ENCODE assay signal across 8 mouse cellular contexts in the genomic region with DNA sequence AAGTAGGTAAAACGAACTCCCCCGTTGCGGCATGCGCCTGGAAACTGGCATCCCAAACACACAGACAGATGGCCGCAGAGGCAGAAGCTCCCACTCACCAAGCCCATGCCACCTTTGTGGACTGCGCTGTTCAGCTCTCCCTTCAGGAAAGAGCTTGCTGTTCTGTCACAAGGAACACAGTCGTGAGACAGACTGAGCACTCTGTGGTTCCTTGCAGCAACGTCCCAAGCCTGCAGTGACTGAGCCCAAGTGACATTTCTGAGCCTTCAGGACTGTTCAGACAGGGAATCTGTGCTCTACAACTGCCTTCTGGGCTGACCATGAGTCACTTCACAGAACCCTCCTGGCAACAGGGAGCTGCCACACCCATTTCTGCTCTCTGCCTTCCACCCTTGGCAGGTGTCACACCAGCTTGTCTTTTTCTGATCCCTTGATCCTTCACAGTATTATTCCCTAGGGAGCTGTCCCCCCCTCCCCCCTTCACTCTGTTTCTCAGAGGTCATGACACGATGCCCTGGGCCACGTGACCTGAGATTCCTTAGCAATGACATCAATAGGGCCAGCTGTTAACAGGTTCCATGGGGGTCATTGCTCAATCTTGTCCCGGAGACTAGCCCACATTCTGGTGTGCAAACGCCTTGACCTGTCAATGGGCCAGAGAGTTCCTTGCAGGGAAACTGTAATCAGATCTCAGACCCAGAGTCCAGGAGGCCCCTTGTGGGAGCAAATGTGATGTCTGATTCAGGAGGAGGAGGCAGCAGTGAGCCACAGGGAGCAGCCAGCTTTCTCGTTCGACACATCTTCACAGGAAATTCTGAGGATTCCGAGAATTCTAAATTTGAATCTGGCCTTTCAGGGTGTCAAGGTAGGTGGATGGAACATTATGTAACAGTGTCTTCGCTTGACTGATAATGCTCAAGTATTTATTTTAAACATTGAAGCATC. TPM values are rescaled to one million over a fixed set of nuclear protein-coding genes. Genes with fewer than 3 reads are reported as not detected.
DNase-seq lines count a peak whose midpoint lies in the region; TF ChIP-seq lines count a peak whose summit lies in the region.

No protein-coding gene starts in this region.

- TF ChIP-seq POLR2A in small intestine, adult 2 months (IDR thresholded peaks at IDR 0.05; ENCODE audit: low read depth, low read length): no peak

- WGBS in heart, embryonic 10.5 days: 41% methylated on average over 16 of the region's 16 CpGs
- WGBS in small intestine, adult 2 months: 47% methylated on average over 16 of the region's 16 CpGs

- peak overlapping the region; percentile 53 for H3K27ac ChIP-seq in heart, embryonic 10.5 days
- peak overlapping the region; percentile 21; the same call in 1 of the 2 replicates for H3K27ac ChIP-seq in small intestine, adult 2 months (ENCODE audit: insufficient read depth, low read depth, low read length)

- H3K4me3 ChIP-seq in heart, embryonic 10.5 days: peak overlapping the region; percentile 19; the same call in 1 of the 2 replicates
- H3K4me3 ChIP-seq in small intestine, adult 2 months (ENCODE audit: low read depth, low read length): no peak overlapping the region

- H3K4me1 ChIP-seq in heart, embryonic 10.5 days: peaks cover 29% of the 10 kb centered on the region
- peaks cover 12% of the 10 kb centered on the region for H3K4me1 ChIP-seq in small intestine, adult 2 months (ENCODE audit: control insufficient read depth, insufficient read depth, insufficient read length, low read length)

- peak; percentile 71 for DNase-seq in layer of hippocampus, adult 11-12 months (ENCODE audit: low spot score)
- DNase-seq in layer of hippocampus, adult 9-10 months (ENCODE audit: low spot score): no peak
- DNase-seq in Muller cell, postnatal 12 days (ENCODE audit: inconsistent ontology term): peak; percentile 92
- peak; percentile 74 to 80 for DNase-seq in cerebellum, postnatal 14 days
- DNase-seq in heart, embryonic 10.5 days (ENCODE audit: low spot score): peak; percentile 86
- DNase-seq in layer of hippocampus, adult 9-11 months: peak; percentile 85
- DNase-seq in ovary, postnatal 36 days (ENCODE audit: low spot score): no peak

- H3K36me3 ChIP-seq in heart, embryonic 10.5 days: no peaks in the 10 kb centered on the region
- H3K36me3 ChIP-seq in small intestine, adult 2 months (ENCODE audit: control insufficient read depth, insufficient read depth, low read length): no peaks in the 10 kb centered on the region

- no peak for TF ChIP-seq CTCF in small intestine, adult 2 months (IDR thresholded peaks at IDR 0.05; ENCODE audit: extremely low read depth, insufficient read length, insufficient replicate concordance, low read depth, low read length)

- no peaks in the 10 kb centered on the region for H3K27me3 ChIP-seq in heart, embryonic 10.5 days (ENCODE audit: insufficient read depth, poor library complexity, severe bottlenecking)
- no peaks in the 10 kb centered on the region for H3K27me3 ChIP-seq in small intestine, adult 2 months (ENCODE audit: control insufficient read depth, insufficient read depth, low read length)

- no peaks in the 10 kb centered on the region for H3K9me3 ChIP-seq in heart, embryonic 10.5 days

RNA-seq across cellular contexts. Expression of a gene that starts 39.9 kb away (rescaled TPM):
- 52.8 and 63.4 TPM in 2 replicates for polyA plus RNA-seq in heart, embryonic 10.5 days (2016; fragmentation: Nextera tagmentation; extraction: Ambion mirVana)
- polyA plus RNA-seq in small intestine, adult 2 months (2012; rRNA removed): 6.2 and 6.5 TPM in 2 replicates

RNA-seq across cellular contexts. Expression of a gene that starts 44.0 kb away (rescaled TPM):
- 16.9 and 19.6 TPM in 2 replicates for polyA plus RNA-seq in heart, embryonic 10.5 days (2016; fragmentation: Nextera tagmentation; extraction: Ambion mirVana)
- 1.1 and 3.6 TPM in 2 replicates for polyA plus RNA-seq in small intestine, adult 2 months (2012; rRNA removed)

RNA-seq across cellular contexts. Expression of a gene that starts 50.0 kb away (rescaled TPM):
- 5.5 TPM in 2 replicates for polyA plus RNA-seq in heart, embryonic 10.5 days (2016; fragmentation: Nextera tagmentation; extraction: Ambion mirVana)
- 2.0 and 3.5 TPM in 2 replicates for polyA plus RNA-seq in small intestine, adult 2 months (2012; rRNA removed)

Comparison
In these comparisons a context has a peak if more than half of its experiments do, and no peak if none do; other contexts are left out.
1. DNase-seq: peak in layer of hippocampus, adult 11-12 months (single experiment), Muller cell, postnatal 12 days (single experiment), cerebellum, postnatal 14 days (2 of 2), heart, embryonic 10.5 days (single experiment) and layer of hippocampus, adult 9-11 months (single experiment); none in layer of hippocampus, adult 9-10 months (single experiment) and ovary, postnatal 36 days (single experiment).